Mouse (Mus musculus): ENCODE measurements around the gene Kcnmb1.

Gene Kcnmb1

GRCm38 (mm10) chr11:33986525-33986924, 23.7 kb downstream of the Kcnmb1 start:
- in situ Hi-C loops (cut with MboI, MseI), result loop anchor here in 1 of 2 experiments (25.0 kb wide), 1 partner anchor 726 kb away; no protein-coding TSS in a partner anchor

DNA sequence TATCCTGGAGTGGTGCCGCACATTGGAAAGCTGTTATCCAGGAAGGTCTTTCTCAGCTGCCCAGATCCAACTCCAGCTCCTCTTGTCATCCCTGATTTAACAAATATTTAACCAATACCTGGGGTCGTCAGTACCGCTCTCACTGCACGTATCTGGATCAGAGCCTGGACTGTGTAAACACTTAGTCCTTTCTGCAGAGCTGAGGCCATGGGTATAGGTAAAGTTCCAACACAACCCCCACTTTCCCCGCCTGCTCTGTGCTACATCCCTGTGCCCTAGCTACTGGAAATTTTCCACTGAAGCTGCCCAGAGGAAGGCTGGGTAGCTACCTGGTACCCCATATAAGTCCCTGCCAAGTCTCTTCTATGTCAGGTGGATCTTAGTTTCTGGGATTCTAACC, 27.2 kb downstream of the Kcnmb1 start:
- in situ Hi-C loops (cut with MboI, MseI), result loop anchor here in 1 of 2 experiments (25.0 kb wide), 1 partner anchor 722 kb away; no protein-coding TSS in a partner anchor

- in situ Hi-C loops (cut with MboI, MseI), result loop anchor here in 1 of 2 experiments (25.0 kb wide), 1 partner anchor 719 kb away; no protein-coding TSS in a partner anchor
Measured at GRCm38 (mm10) chr11:33992938-33993337, 30.1 kb downstream of the Kcnmb1 start, which contains the start of gene Kcnip1. TSS of gene Kcnip1 (minus strand) at chr11:33993152.

DNA sequence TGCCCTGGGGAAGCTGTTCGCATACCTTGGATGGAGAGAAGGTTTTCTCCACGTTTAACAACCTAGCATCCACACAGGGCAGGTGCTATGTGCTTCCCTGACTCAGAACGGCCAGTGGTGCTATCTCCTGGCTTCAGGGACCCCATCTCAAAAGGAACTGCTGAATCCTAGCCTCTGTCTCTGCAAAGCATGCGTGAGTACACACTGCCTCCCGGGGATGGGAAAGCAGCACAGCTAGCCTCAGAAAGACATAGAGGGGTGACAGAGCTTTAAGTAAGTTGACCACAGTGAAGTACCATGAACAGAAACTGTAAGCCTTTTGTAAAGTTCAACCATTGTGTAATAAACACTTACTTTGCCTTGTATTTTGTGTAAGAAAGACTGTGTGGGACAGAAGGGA, 30.7 kb downstream of the Kcnmb1 start:
- in situ Hi-C loops (cut with MboI, MseI), result loop anchor here in 1 of 2 experiments (25.0 kb wide), 1 partner anchor 719 kb away; no protein-coding TSS in a partner anchor

DNA sequence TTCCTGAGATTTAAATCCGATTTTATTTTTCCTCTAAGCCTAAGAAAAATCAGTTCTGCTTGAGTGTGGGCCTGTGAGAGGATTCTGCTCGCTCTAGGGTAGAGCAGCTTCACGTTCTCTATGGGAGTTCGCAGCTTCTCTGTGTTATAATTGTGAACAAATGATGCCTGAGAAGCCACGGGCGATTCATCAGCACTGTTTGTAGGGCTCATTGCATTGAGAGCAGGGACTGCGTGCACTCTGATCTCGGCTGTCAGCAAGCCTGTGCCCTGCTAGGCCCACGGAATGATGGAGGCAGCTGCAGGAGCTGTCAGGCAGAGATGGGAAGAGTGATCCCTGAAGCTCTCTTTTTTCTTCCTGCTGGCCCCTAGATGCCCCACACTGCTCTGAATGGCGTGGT, 35.4 kb downstream of the Kcnmb1 start:
- in situ Hi-C loops (cut with MboI, MseI), result loop anchor here in 1 of 2 experiments (25.0 kb wide), 1 partner anchor 714 kb away; no protein-coding TSS in a partner anchor

- in situ Hi-C loops (cut with MboI, MseI), result loop anchor here in 1 of 2 experiments (5.0 kb wide), 1 partner anchor 72 kb away; no protein-coding TSS in a partner anchor
Measured at GRCm38 (mm10) chr11:34000416-34000815, 37.6 kb downstream of the Kcnmb1 start.

- in situ Hi-C loops (cut with MboI, MseI), result loop anchor here in 1 of 2 experiments (5.0 kb wide), 1 partner anchor 70 kb away; no protein-coding TSS in a partner anchor
Measured at GRCm38 (mm10) chr11:34001938-34002592, 39.3 kb downstream of the Kcnmb1 start.

DNA sequence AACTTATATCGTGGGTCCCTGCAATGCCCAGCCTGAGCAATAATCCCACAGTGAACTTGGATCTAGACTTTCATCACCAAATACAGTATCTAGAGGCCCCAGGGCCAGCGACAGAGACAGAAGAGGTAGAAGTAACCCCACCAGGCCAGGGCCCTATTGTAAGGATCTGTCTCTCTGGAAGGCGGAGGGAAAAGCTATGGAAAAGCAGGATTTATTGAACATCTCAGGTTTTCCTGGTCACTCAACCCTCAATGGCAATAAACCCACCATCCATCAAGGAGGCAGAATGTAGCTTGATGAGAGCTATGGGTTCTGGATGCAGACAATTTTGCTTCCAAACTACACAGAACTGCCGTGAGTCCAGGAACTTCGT, 39.8 kb downstream of the Kcnmb1 start:
- in situ Hi-C loops (cut with MboI, MseI), result loop anchor here in 1 of 2 experiments (5.0 kb wide), 1 partner anchor 70 kb away; no protein-coding TSS in a partner anchor

DNA sequence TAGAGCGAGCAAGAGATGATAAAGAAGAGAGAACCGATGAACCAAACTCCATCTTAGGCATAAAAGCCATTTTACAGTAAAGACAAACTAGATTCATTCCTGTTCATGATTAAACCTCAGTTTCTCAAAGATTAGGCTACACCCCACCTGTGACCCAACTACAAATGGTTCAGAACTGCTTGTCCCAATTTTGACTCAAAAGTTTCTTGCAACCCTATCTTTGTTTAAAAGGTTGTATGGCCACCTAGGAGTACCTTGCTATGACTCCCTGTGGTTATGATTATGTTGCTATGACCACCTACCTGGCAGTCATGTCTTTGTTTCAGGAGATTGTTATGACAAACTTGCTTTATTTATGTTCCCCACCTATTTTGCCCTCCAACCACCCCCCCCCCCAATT, 44.8 kb downstream of the Kcnmb1 start:
- in situ Hi-C loops (cut with MboI, MseI), result loop anchor here (5.0 kb wide), 4 partner anchors 35 to 75 kb away; partner anchors contain the start of gene Lcp2 (in 1 of the 2)

DNA sequence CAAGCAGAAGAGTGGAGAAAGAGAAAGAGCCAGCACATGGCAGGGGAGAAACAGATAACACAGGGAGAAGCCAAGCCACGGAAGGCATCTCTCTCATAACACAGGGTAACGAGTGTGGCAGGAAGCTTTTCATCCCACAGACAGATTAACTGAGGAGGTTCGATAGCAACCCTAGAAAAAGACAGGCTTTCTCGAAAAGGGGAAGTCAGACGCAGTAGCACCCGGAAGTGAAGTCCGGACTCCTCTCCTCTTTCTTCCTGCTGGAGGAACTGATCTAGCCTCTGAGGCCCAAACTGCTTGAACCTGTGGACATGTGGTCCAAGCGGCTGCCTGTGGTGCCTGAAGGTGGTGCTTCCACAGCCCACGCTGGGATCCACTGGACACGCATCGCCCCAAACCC, 45.4 kb downstream of the Kcnmb1 start:
- in situ Hi-C loops (cut with MboI, MseI), result loop anchor here (5.0 kb wide), 4 partner anchors 34 to 76 kb away; partner anchors contain the start of gene Lcp2 (in 1 of the 2)

- in situ Hi-C loops (cut with MboI, MseI), result loop anchor here (5.0 kb wide), 4 partner anchors 34 to 76 kb away; partner anchors contain the start of gene Lcp2 (in 1 of the 2)
Measured at GRCm38 (mm10) chr11:34008702-34009101, 45.9 kb downstream of the Kcnmb1 start.

DNA sequence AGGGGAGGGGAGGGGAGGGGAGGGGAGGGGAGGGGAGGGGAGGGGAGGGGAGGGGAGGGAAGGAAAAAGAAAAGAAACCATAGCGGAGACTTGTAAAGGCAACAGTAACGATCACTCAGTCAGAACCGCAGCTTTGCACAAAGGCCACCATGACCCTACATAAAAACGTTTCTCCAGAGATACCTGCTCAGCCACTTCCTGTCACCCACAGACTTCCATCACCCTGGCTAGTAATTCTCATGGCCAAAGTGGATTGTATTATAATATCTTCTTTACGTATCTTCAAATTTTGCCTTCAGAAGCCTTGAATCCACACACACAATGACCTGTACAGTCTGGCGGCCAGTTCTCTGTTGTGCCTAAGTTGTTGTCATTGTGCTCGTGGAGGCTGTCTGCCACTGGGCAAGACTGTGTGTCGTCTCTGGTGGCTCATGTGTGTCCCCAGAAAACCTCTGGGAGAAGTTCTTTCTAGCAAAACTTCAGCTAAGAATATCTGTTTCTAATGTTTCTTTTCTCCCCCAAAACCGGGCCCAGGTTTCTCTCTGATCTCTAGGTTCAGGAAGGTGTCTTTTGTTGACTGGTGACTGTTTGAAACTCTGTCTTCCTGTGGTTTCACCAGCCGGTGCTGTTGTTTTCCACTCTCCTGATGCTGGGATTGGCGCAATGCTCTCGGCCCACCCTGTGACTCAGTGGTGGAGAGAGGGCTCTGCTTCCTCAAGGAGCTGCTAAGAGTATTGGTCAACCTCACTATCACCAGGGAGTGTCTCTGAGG, 46.7 kb downstream of the Kcnmb1 start:
- in situ Hi-C loops (cut with MboI, MseI), result loop anchor here (5.0 kb wide), 4 partner anchors 33 to 77 kb away; partner anchors contain the start of gene Lcp2 (in 1 of the 2)

- in situ Hi-C loops (cut with MboI, MseI), result no loop called here
Measured at GRCm38 (mm10) chr11:34010133-34010858, 47.5 kb downstream of the Kcnmb1 start.

GRCm38 (mm10) chr11:34010859-34011172, 48.0 kb downstream of the Kcnmb1 start:
- in situ Hi-C loops (cut with MboI, MseI), result no loop called here

DNA sequence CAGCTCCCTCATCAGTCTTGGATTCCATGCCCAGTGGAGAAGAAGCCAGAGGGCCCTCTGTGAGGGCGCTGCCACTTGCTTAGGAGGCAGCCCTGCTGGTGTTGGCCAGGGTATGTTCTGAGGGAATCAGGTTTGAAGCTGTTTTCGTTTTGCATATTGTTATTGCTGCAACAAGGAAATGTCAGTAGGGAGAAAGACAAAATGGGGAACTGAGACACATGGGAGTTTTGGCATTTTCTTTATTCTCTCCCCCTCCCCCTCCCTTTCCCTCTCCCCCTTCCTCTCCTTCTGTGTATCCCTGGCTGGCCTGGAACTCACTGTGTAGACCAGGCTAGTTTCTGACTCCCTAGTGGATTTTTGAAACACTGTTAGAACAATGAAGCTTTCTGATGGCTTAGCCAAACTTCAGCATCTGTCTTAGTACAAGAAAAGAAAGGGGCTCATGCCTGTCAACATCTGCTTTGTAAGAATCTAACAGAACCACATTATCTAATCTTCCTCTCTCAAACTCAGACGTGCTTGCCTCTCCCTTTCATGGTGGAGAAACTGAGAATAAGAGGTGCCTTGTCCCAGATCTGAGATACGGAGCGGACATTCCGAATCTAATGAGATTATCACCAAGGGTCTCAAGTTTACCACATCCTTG, 49.3 kb downstream of the Kcnmb1 start:
- in situ Hi-C loops (cut with MboI, MseI), result no loop called here
